Mouse (Mus musculus): ENCODE data around the gene Gm20481. TPM values are rescaled to one million over a fixed set of nuclear protein-coding genes. Genes with fewer than 3 reads are reported as not detected.
"Not testable (repeated sequence)": the region's sequence is repeated elsewhere in the genome, so short reads cannot be mapped to it uniquely, and the experiment has no call there.

Gm20481 gene
- total RNA-seq (2021): not detected

GRCm38 (mm10) chr17:34969822-34970221 is at the start of gene Gm20481:
TSS of gene Gm20481 (plus strand) at chr17:34969912.
- intact Hi-C loops (cut with DNase I); DNase-seq: not testable (repeated sequence)

- intact Hi-C loops (cut with DNase I): no loop called here
- DNase-seq: no peak
These were observed 46.8 kb upstream of the Gm20481 start for GRCm38 (mm10) chr17:34922939-34923338.

DNA sequence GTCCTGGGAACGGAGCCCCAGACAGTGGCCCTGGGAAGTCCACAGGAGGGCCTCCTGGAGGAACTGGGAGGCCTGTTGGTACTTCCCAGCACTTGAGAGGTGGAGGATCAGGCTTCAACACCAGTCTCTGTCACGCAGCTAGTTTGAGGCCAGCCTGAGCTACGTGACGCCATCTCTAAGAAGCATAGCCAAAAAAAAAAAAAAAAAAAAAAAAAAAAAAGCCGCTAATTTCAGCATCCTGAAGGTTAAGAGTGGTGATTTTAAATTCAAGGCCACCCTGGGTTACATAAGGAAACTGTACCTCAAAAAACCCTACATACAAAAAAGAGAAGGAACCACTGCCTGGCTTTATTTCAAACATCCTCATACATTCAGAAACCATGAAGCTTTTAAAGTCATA is 45.5 kb upstream of the Gm20481 start:
- no peak for DNase-seq
- intact Hi-C loops (cut with DNase I): no loop called here

- no peak for DNase-seq
- intact Hi-C loops (cut with DNase I): no loop called here
These were observed 42.2 kb upstream of the Gm20481 start for GRCm38 (mm10) chr17:34927306-34928019.

- intact Hi-C loops (cut with DNase I): no loop called here
- DNase-seq: no peak
These were observed 40.9 kb upstream of the Gm20481 start for GRCm38 (mm10) chr17:34928841-34929240.

- peak; percentile 99 for DNase-seq
- intact Hi-C loops (cut with DNase I): loop anchor here (2.0 to 5.0 kb wide), 2 partner anchors 16 to 289 kb away; partner anchors contain the start of gene Fkbpl
These were observed 38.5 kb upstream of the Gm20481 start, which contains the start of gene Neu1 for GRCm38 (mm10) chr17:34931061-34931734. TSS of gene Neu1 (plus strand) at chr17:34931253.

DNA sequence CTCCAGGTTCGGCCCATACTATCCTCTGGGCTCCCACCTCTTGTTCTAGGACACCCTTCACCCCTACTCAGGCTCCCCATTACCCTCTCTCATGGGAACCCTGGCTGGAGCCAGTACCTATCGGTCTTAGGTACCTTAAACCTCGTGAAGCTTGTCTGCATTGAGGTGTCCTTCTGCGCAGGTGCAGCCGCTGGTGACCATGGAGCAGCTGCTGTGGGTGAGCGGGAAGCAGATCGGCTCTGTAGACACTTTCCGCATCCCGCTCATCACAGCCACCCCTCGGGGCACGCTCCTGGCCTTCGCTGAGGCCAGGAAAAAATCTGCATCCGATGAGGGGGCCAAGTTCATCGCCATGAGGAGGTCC is 38.0 kb upstream of the Gm20481 start:
- peak in 1 of 2 experiments; percentile 15 for DNase-seq
- intact Hi-C loops (cut with DNase I): loop anchor here (2.0 to 5.0 kb wide), 2 partner anchors 15 to 289 kb away; partner anchors contain the start of gene Fkbpl

- DNase-seq: no peak
- intact Hi-C loops (cut with DNase I): loop anchor here (5.0 kb wide), 1 partner anchor 290 kb away; the partner anchor contains the start of gene Fkbpl
These were observed 37.4 kb upstream of the Gm20481 start for GRCm38 (mm10) chr17:34932287-34932686.

DNA sequence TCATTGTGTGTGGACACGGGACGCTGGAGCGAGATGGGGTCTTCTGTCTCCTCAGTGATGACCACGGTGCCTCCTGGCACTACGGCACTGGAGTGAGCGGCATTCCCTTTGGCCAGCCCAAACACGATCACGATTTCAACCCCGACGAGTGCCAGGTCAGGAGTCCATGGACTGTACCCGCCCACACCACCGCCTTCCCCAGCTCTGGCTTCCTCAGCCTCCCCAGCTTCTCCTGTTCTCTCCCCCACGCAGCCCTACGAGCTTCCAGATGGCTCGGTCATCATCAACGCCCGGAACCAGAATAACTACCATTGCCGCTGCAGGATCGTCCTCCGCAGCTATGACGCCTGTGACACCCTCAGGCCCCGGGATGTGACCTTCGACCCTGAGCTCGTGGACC is 35.7 kb upstream of the Gm20481 start:
- no peak for DNase-seq
- intact Hi-C loops (cut with DNase I): loop anchor here (5.0 kb wide), 1 partner anchor 292 kb away; the partner anchor contains the start of gene Fkbpl

- DNase-seq: peak in 1 of 2 experiments; percentile 30
These were observed 34.9 kb upstream of the Gm20481 start for GRCm38 (mm10) chr17:34934830-34935229.

GRCm38 (mm10) chr17:34937960-34938505 is 31.7 kb upstream of the Gm20481 start:
- no peak for DNase-seq
- intact Hi-C loops (cut with DNase I): loop anchor here (5.0 kb wide), 1 partner anchor 791 kb away; no protein-coding TSS in a partner anchor

More at GRCm38 (mm10) chr17:34934830-34935229, 34.9 kb upstream of the Gm20481 start:
- intact Hi-C loops (cut with DNase I): loop anchor here (5.0 kb wide), 2 partner anchors 293 to 788 kb away; partner anchors contain the start of gene Fkbpl

GRCm38 (mm10) chr17:34941344-34942041 is 28.2 kb upstream of the Gm20481 start:
- peak; percentile 52 to 57 for DNase-seq
- intact Hi-C loops (cut with DNase I): no loop called here

- no peak for DNase-seq
- intact Hi-C loops (cut with DNase I): no loop called here
These were observed 26.4 kb upstream of the Gm20481 start for GRCm38 (mm10) chr17:34943128-34943815.

GRCm38 (mm10) chr17:34944362-34944761 is 25.4 kb upstream of the Gm20481 start:
- intact Hi-C loops (cut with DNase I): no loop called here
- no peak for DNase-seq

DNA sequence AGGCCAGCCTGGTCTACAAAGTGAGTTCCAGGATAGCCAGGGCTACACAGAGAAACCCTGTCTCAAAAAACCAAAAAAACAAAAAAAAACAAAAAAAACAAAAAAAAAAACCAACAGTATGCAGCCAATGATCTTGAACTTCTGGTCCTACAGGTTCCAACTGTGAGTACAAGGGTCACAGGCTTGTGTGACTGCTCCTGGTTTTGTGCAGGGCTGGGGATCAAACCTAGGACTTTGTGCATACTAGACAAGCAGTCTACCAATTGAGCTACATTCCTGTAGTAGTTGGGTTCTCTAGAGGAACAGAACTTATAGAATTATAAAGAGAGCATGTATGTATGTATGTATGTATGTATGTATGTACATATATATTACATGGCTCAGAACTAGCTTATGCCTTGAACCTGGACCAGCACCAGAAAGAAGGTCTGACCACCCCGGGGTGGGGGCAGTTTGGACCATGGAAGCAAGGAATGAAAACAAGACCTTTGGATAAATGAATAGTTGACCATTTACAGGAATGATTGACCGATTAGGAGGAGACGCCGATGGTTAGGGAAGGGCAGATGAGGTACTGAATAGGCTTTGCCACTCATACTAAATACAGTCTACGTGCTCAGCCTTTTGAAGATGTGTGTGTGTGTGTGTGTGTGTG is 23.1 kb upstream of the Gm20481 start:
- intact Hi-C loops (cut with DNase I): loop anchor here (2.0 to 5.0 kb wide), 3 partner anchors 16 to 90 kb away; partner anchors contain the start of genes Neu1 and Slc44a4
- DNase-seq: no peak

GRCm38 (mm10) chr17:34947606-34948005 is 22.1 kb upstream of the Gm20481 start:
- intact Hi-C loops (cut with DNase I): loop anchor here (2.0 to 5.0 kb wide), 3 partner anchors 17 to 91 kb away; partner anchors contain the start of genes Neu1 and Slc44a4
- DNase-seq: no peak

DNA sequence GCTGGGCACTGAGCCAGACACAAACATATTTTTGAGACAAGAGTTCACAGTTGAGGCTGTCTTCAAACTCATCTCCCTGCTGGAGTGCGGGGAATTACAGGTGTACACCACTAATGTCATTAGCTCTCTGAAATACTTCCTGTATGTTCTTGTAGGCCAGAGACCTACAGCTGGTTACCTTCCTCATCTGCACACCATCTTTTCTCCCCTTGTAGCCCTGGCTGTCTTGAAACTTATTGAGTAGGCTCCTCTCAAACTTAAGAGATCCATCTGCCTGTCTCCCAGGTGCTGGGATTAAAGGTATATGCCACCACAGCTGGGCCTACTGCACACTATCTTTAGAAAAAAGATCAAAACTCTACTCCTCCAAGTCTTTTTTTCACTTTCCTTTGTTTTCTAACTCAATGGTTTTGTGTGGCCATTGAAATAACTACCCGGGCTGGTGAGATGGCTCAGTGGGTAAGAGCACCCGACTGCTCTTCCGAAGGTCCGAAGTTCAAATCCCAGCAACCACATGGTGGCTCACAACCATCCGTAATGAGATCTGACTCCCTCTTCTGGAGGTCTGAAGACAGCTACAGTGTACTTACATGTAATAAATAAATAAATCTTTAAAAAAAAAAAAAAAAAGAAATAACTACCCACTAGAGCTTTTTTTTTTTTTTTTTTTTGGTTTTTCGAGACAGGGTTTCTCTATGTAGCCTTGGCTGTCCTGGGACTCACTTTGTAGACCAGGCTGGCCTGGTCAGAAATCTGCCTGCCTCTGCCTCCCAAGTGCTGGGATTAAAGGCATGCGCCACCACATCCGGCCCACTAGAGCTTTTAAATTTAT is 20.8 kb upstream of the Gm20481 start:
- DNase-seq: not testable (repeated sequence)
- intact Hi-C loops (cut with DNase I): loop anchor here (5.0 kb wide), 1 partner anchor 37 kb away; the partner anchor contains the start of gene Slc44a4

DNA sequence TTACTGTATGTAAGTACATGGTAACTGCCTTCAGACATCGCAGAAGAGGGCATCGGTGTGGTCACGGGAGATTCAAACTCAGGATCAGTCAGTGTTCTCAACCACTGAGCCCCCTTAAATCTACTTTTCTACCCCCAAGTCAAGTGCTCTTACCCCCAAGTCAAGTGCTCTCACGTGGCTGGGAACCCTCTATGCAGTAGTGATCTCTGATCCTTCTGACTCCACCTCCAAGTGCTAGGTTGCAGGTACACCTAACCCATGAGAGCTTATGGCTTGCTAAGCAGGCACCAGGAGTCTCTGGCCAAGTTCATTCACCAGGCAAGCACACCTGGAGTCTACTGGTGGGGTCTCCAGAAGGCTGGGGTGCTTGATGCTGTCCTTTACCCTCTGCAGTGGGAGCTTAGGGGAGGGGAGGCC is 20.2 kb upstream of the Gm20481 start:
- intact Hi-C loops (cut with DNase I): loop anchor here (5.0 kb wide), 1 partner anchor 37 kb away; the partner anchor contains the start of gene Slc44a4
- no peak for DNase-seq
